Mouse (Mus musculus) thymus, postnatal 0 days (tissue): Measurements from ENCODE around the gene Sycn. TPM values are rescaled to one million over a fixed set of nuclear protein-coding genes. Genes with fewer than 3 reads are reported as not detected.

ENCODE experiments used
- DNase-seq: peaks from one replicate; pipeline ENCODE4 v3.0.0-alpha.2; 2015; ENCODE audit warnings: low spot score
- polyA plus RNA-seq: library from polyadenylated mRNA; unstranded; fragments of >200 nt; fragmentation: Nextera tagmentation; extraction: Ambion mirVana; gene quantifications from 2 replicates; pipeline ENCODE4 v1.2.1, GENCODE M21; 2015

Sycn gene
- polyA plus RNA-seq, 1 experiment from 2014 or later = 0.27 TPM

DNA sequence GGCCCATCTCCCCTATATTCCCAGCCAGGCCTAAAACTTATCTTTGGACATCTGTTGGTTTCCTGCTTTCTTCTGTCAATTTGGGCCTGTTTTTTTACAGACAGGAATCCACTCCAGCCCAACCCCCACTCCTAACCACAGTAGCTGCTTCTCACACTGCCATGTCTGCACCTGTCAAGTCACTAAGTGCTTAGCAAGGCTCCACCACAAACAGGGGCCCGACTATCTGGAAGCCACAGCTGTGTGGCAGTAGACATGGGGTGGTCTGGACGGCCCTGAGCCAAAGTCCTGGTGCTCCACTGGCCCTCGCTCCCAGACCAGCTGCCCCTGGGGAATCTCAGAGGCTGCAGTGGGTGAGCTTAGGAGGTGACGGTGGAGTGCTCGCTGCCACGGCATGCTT is 17.0 kb downstream of the Sycn start:
- DNase-seq = peak; percentile 93

DNA sequence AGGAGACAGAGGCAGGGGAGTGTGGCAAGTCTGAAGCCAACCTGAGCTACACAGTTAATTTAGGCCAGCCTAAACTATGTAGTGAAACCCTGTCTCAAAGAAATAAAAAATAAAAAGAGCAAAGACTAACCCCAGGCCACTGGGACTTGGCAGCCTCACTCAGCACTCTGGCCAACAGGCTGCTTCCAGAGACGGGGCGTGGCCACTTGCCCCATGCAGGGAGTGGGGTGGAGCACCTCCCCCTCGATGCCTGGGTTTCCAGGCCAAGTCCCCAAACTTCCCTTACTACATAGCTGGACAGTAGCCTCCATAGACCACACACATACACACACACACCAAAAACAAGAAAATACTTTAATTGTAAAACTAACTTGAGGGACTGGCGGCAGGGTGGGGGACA is 17.8 kb downstream of the Sycn start:
- DNase-seq = no peak

DNA sequence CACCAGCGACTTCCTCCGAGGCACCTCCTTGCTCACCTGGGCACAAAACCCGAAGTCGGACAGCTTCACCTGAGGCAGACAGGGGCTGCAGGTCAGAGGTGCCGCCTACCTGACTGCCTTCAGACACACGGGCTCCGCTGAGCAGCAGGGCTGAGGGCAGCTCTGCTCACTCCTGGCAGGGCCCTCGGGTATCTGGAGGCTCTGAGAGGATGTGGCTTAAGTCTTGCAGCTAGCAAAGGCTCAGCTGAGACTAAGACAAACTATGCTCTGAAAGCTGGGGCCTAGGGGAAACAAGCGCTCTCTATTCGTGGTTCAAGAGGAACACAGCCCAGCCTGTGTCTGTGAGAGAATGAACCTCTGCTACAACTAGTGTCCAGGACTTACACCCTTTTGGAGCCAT is 20.2 kb downstream of the Sycn start:
- peak; percentile 75 for DNase-seq

DNA sequence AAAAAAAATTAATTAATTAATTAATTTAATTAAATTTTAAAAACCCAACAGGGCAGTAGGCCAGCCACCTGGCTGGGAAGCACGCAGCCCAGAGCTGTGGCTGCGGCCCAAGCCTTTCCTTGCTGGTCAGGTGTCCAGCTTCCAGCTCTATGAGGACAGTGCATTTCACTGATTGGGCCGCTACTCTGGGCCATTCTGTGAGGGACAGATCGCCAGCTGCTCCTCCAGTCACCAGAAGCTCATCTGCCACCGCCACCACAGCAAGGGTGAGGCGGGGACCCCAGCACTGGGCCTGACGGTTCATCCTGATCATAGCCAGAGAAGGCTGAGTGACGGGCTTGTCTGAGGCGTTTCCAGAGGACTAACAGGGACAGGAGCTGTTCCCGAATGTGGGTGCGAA is 21.3 kb downstream of the Sycn start:
- no peak for DNase-seq

DNA sequence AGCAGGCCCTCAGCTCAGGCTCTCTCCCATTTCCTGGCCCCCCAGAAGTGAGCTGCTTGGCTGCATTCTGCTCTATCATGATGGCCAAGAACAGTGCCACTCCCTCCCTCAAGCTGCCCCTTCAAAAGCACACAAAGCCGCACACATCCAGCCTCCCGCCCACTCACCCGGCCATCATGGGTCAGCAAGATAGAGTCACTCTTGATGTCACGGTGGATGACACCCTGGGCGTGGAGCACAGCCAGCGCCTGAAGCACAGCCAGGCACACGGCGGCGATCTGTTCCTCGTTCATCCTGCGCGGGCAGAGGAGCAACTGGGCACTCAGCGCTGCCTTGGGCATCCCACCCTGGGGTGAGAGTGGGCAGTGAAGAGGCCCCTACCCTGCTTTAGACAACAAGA is 21.7 kb downstream of the Sycn start:
- no peak for DNase-seq

DNA sequence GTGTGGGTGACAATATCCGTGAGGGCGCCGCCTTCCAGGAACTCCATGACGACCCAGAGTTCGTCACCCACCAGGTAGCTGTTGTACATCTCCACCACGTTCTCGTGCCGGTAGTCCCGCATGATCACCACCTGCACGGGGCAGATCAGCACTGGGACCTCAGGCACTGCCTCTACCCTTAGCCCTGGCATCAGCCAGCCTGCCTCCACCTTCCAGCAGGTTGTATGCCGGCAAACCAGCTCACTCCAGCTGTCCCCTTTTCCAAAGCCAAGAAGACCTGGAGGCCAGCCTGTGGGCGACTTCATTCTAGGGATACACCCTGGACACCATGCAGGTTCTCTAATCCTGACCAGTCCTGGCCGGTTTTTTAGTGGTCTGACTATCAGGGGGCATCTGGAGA is 22.3 kb downstream of the Sycn start:
- no peak for DNase-seq

DNA sequence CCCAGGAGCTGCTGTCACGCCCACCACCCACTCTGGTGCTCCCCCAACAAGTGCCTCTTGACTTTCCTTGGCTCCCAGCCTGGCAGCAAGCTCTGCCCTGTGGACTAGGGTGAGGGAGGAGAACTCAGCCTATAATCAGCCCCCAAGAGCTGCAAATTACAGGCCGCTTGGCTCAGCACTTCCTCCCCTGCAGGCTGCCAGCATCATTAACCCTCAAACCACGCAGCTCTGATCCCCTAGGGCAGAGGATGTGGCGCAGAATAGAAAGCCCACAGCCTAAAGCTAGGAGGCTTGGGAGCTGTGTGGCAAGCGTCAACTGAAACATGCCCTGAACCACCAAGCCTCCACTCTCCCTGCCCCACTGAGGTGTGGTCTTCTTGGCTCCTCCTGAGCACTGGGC is 24.7 kb downstream of the Sycn start:
- DNase-seq = peak; percentile 80

DNA sequence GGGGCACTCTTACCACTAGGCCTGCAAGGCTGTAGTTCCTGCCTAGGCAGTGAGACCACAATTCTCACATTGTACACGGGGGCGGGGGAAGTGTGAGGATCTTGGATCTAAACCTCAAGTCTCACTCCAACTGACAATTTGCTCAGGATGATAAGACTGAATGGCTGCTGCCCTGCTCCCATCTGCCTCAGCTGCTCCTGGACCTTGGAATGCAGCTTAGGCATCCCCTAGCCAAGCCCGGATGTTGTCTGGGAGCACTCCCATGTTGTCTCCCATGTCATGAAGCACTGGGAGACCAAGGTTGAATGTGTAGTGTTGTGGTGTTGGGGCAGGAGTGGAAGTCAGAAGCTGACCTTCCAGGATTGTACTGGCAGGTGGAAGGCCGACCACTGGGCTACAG is 26.9 kb downstream of the Sycn start:
- DNase-seq = no peak

DNA sequence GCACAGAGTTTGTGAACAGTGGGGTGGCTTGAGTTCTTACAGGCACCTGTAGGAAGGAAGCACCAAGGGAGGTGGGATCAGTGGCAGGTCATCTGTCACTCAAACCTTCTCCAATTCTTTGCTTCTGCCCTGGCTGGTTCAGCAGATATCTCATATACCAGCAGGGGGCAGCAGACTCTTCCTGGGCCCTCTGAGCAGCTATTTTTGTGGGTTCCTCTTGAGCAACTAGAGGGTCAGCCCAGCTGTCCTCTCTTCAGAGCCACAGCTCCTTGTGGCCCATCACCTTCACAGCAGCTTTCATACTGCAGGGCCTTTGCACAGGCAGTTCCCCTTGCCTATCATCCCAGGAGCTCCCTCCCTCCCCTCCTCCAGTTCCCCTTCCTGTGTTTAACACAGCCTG is 27.6 kb downstream of the Sycn start:
- DNase-seq = peak; percentile 75

DNA sequence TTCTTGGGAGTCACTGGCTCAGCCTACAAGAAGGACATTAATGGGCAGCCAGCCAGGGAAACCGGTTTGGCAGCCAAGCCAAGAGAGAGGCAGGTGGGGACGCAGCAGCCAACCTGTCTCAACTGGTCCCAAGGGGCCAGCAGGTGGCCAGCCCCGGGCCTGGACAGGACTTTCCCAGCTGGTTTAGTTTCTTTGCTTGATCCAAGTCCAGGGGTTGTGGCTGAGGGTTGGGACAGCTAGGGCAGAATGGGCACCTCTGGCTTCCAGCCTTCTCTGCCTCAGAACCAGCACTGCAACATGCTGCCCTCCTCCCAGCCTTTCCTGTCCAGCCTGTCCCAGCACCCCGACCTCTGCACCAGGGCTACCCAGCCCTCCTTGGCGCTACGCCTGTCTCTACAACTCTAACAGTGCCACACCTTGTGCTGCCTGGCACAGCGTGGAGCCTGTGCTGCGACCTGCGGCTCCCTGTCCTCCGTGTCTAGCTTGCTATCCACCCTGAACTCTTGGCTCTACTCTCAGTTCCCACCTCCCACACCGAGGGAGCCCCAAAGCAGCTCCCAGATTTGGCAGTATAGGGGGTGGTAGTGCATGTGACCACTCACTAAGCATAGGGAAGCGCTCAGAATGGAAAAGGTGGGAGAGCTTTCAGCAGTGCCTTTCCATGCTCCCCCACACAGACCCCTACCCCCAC is 29.8 kb downstream of the Sycn start:
- DNase-seq = no peak

DNA sequence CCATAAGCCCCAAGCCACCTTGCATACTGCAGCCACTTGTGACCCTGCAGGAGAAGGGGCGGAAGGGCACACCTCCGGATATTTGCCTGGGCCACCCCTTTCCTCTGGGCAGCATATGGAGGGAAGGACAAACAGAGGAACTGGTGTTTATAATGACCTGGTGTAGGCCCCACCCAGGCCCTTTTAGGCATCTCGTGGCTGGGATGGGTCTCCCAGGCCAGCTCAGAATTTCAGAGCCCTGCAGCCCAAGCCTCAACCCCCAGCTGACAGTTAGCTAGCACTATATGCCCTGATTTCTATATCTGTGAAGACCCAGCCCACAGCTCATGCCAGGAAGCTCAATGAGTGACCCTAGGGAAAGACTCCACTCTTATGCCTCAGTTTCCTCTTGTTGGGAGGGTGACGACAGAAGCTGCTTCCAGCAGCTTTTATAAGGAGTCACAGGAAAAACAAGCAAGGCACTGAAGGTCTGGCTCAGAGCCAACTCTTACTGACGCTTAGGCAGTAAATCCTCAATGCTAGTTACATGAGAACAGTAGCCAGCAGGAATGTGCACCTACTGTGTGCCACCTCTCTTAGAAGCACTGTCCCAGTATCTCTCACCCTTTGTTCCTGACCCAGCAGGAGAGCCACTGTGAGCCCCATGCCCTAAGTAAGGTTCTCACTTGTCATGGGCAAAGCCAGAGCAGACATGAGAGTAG is 30.4 kb downstream of the Sycn start:
- DNase-seq = no peak

DNA sequence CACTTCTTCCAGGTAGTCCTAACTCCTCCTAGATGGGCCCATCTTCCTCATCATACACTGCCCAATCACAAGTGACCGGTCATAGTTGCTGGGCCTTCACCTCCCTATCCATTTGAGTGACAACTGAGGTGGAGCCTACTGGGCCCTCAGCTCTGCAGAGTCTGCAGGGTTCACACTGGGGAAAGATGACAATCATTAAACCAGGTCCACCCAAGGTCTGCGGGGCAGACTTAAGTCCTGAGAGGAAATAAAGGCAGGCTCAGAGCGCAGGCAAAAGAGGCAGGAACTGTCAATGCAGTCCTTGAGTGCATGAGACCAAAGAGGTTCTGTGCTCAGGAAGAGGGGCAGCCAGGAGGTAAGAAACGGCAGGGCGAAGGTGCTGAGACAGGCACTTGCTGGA is 32.0 kb downstream of the Sycn start:
- DNase-seq = no peak

DNA sequence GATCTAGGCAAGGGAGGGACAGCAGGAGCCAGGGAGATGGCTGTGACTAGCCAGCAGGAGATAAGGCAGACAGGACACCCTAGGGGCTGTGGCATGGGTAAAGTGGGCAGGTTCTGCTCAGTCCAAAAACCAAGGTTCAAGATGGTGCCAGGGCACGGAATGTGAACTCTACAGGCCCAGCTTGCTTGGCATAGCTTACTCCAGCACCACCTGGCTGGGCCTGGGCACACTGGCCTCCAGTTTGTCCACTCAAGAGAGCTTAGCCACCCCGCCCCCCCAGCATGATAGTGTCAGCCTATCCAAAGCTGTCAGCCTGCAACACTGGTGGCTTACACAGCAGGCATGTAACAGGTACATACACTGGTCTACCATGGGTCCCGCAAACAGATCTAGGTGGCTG is 32.6 kb downstream of the Sycn start:
- no peak for DNase-seq

DNA sequence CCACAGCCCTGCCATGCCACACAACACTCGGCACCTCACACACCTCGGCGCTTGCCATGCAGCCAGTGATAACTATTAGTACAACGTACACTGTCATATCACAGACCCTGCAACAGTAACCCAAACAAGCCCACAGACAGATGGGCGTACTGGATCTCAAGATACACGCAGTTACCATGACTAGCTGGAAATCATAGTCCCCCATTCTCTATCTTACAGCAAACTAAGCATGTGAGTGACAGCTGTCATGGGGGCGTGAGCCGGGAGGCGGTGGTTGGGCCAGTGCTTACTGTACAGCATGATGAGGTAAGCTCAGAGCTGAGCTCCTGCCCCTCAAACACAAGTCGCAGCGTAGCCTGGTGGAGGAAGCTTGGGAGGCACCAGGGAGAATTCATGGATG is 34.9 kb downstream of the Sycn start:
- no peak for DNase-seq

DNA sequence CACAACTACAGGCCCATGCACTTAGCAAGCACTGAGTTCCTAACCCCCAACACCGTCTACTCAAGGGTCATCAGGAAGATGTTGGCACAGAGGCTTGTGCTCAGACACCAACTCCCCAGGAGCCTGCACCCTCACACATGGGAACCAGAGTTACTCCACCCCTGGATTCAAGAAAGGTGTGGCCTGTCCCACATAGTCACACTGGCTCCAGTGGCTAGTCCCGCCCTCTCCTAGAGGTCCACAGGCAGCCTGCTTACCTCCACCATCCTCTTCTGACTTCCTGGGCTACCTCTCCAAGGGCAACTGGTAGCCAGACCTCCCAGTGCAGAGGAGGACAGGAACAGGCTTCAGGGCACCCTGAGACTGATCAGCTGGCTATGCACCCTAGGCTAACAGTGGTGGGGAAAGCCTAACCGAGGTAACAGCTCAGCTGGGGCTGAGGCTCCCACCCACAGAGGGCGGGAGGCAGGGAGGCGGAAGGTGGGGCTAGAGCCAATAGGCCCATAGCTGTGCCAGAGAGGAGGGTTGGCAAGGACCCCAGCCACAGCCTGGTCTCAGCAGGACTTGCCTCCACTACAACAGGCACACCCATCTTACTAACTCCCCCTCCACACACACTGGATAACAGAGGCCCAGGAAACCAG is 35.7 kb downstream of the Sycn start:
- DNase-seq = no peak

DNA sequence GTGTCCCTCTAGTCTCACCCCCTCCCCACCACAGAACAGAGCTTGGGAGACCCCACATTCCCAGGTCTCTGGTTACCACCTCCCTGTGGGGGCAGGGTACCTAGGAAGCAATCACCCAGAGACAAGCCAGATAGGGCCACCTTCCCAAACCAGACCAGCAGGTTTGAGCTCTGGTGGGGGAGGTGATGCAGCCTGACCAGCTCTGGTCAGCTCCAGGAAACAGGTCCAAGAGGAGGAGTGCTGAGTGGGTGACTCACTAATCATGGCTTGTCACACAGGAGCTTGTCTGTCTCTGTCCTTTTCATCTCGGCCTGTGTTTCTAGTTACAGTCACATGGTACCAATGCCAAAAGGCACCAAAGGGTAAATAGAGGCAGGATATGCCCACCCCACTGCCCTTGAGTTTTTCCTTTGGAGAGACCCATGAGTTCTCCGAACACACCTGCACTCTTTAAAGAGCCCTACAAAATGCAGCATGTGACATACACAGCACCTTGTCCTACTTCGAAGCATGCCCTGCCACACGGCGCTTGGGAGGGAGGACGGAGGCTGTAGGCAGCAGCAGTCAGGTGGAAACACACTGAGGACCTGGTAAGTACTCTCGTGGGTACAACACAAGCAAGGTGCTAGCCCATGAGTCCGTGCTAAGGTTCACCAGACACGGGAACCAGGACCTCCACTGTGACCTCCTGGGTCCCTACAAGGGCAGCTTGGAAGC is 37.3 kb downstream of the Sycn start:
- no peak for DNase-seq

DNA sequence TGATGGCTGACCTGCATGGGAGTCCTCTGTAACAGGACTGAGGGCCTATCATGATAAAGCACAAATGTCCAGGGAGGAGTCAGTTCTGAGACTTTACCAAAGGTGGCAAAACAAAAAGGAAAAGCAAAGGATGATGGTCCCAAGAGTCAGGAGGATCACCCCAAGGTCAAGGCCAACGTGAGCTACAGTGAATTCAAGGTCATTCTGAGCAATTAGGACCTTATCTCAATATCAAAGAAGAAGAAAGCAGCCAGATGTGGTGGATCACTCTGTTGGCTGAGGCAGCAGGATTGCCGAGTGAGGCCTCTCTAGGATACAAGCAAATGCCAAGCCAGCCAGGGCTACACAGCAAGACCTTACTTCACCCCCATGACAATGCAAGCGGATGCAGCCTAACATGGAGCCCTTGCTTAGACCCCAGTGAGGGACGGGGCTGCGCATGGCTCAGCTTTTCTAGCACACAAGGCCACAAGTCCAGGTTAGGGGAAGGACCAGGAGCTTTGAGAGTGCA is 37.9 kb downstream of the Sycn start:
- DNase-seq = no peak

DNA sequence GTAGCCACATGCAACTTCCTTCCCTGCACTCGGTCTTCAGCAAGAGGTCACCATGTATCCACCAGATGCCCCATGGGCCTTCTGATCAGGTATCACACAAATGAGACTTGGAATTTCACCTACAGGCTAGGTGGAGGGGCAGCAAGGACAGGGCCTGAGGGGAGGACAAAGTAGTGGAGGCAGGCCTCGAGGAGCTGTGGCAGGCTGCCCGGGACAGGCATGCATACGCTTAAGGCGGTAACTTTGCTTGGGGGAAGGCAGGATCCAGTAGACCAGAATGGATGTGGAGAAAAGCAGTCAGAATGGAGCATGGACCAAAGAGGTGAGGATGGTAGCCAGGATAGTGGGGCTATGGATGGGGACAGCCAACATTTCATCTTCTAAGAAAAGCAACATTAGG is 39.1 kb downstream of the Sycn start:
- DNase-seq = no peak

DNA sequence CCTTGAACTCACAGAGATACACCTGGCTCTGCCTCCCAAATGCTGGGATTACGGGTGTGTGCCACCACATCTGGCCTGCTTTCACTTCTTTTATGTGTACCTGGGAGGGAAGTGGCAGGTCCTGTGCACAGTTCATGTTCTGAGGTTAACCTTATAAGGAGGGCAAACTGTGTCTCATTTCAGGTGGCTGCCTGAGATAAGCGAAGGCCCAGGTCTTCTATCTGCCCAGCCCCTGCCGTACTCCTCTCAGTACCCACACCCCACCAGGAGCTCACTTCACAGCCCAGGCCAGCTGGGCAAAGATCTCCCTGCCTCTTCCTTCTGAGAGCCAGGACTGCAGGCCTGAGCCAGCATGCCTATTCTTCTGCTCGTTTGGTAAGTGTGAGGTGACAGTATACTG is 41.0 kb downstream of the Sycn start:
- peak; percentile 42 for DNase-seq

DNA sequence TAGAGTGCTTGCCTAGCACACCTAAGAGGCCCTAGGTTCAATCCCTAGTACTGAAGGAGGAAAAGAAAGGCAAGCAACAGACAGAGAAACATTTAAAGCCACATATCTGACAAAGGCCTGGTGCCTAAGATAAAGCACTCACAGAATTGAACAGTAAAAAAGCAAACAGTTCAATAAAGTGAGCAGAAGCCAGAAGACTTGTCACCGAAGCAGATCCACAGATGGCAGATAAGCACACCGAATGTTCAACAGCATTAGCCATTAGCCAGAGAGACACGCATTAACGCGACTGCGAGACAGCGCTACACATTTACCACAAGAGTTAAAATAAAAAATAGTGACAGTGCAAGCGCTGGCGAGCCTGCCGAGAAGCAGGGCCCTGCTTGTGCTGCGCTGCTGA is 42.2 kb downstream of the Sycn start:
- peak; percentile 37 for DNase-seq

DNA sequence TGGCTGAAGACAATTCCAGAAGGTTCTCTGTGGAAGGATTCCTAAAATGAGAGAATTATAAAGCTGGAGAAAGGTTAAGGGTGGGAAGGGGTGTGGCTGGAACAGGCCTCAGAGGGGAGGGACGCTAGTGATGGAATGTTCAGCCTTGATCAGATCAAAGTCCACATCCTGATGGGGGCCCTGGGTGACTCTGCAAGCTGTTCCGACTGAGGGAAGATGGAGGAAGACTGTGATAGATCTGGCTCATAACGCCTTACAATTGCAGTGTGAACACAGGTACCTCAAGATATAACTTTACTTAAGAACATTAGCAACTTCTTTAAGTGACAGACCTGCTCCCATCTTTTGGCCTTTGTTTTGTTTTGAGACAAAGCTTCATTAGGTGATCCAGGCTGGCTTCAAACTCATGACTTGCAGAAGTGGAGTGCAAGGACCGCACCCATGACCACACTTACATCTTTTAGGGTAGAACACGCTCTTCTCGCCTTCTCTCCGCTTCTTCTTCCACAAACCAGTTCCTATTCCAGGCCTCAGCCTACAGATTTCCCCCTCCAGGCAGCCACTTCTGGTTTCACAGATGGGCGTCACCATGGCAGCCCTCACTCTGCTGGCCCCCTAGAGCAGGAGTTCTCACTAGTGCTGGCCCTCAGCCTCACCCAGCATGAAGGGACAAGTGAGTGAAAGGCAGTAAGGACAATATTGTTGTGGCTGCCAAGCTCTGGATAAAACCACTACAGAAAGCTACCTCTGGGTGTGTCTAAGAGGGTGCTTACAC is 43.1 kb downstream of the Sycn start:
- no peak for DNase-seq
